In genomic region chr19:24318172-24318571, GRCm38 (mm10) we compare ENCODE assay signal across 24 mouse cellular contexts. TPM values are rescaled to one million over a fixed set of nuclear protein-coding genes. Genes with fewer than 3 reads are reported as not detected.
DNase-seq lines count a peak whose midpoint lies in the region; ATAC-seq lines count a peak whose summit lies in the region.
"Had no signal": no experiment of that assay in that cellular context is flagged by ENCODE, and none has a peak within 500 bp of the region (broad histone marks: within the 10 kb centered on the region; RNA-seq: fewer than 3 reads in every experiment).

No protein-coding gene starts in this region.

- 73% methylated on average over 10 of the region's 10 CpGs for WGBS in embryonic facial prominence, embryonic 14.5 days
- WGBS in embryonic facial prominence, embryonic 10.5 days: 89% methylated on average over 10 of the region's 10 CpGs
- WGBS in lung, embryonic 15.5 days: 55% methylated on average over 10 of the region's 10 CpGs
- 69% methylated on average over 10 of the region's 10 CpGs for WGBS in intestine, embryonic 16.5 days

- H3K4me3 ChIP-seq in embryonic facial prominence, embryonic 14.5 days (ENCODE audit: low read depth, low read length): no peak overlapping the region
- no peak overlapping the region for H3K4me3 ChIP-seq in embryonic facial prominence, embryonic 10.5 days
- H3K4me3 ChIP-seq in lung, embryonic 15.5 days: no peak overlapping the region
- no peak overlapping the region for H3K4me3 ChIP-seq in intestine, embryonic 16.5 days (ENCODE audit: low read length)
- H3K4me3 ChIP-seq: embryonic facial prominence, embryonic 15.5 days; erythroblast, embryonic 14.5 days; gastrocnemius, adult 2 months; heart, embryonic 12.5 days; hindbrain, embryonic 15.5 days had no signal

- no peaks in the 10 kb centered on the region for H3K27me3 ChIP-seq in embryonic facial prominence, embryonic 14.5 days (replicated peaks; ENCODE audit: control insufficient read depth, insufficient read depth, low read length)
- H3K27me3 ChIP-seq in embryonic facial prominence, embryonic 10.5 days (replicated peaks; ENCODE audit: low read depth, poor library complexity, severe bottlenecking): no peaks in the 10 kb centered on the region
- H3K27me3 ChIP-seq in lung, embryonic 15.5 days: no peaks in the 10 kb centered on the region
- no peaks in the 10 kb centered on the region for H3K27me3 ChIP-seq in intestine, embryonic 16.5 days (replicated peaks; ENCODE audit: control insufficient read depth, insufficient read depth, low read length)
- H3K27me3 ChIP-seq: embryonic facial prominence, embryonic 15.5 days; heart, embryonic 12.5 days had no signal

- H3K4me1 ChIP-seq in embryonic facial prominence, embryonic 14.5 days (ENCODE audit: control insufficient read depth, insufficient read depth, low read length): no peaks in the 10 kb centered on the region
- peaks cover 17% of the 10 kb centered on the region; the same call in 1 of the 2 replicates for H3K4me1 ChIP-seq in embryonic facial prominence, embryonic 10.5 days
- H3K4me1 ChIP-seq in lung, embryonic 15.5 days: peaks cover 14% of the 10 kb centered on the region
- peaks cover 4% of the 10 kb centered on the region; the same call in 1 of the 2 replicates for H3K4me1 ChIP-seq in intestine, embryonic 16.5 days (ENCODE audit: control insufficient read depth, insufficient read depth, low read length)

- H3K36me3 ChIP-seq in embryonic facial prominence, embryonic 14.5 days (ENCODE audit: control insufficient read depth, insufficient read depth, low read length): no peaks in the 10 kb centered on the region
- H3K36me3 ChIP-seq in embryonic facial prominence, embryonic 10.5 days (replicated peaks): no peaks in the 10 kb centered on the region
- no peaks in the 10 kb centered on the region for H3K36me3 ChIP-seq in lung, embryonic 15.5 days
- no peaks in the 10 kb centered on the region for H3K36me3 ChIP-seq in intestine, embryonic 16.5 days (ENCODE audit: control insufficient read depth, insufficient read depth, low read length)
- H3K36me3 ChIP-seq: embryonic facial prominence, embryonic 15.5 days; heart, embryonic 12.5 days; hindbrain, embryonic 15.5 days had no signal

- no peak overlapping the region for H3K4me2 ChIP-seq in embryonic facial prominence, embryonic 14.5 days (ENCODE audit: low read depth, low read length)
- no peak overlapping the region for H3K4me2 ChIP-seq in lung, embryonic 15.5 days
- no peak overlapping the region for H3K4me2 ChIP-seq in intestine, embryonic 16.5 days (ENCODE audit: low read depth, low read length)
- H3K4me2 ChIP-seq: embryonic facial prominence, embryonic 15.5 days; heart, embryonic 12.5 days; hindbrain, embryonic 15.5 days had no signal

- no peak overlapping the region for H3K9ac ChIP-seq in embryonic facial prominence, embryonic 14.5 days (ENCODE audit: low read depth, low read length)
- H3K9ac ChIP-seq in lung, embryonic 15.5 days: no peak overlapping the region
- no peak overlapping the region for H3K9ac ChIP-seq in intestine, embryonic 16.5 days (ENCODE audit: low read depth, low read length)
- H3K9ac ChIP-seq: embryonic facial prominence, embryonic 15.5 days; heart, embryonic 12.5 days; hindbrain, embryonic 15.5 days had no signal

- peak; percentile 24 for DNase-seq in embryonic facial prominence, embryonic 14.5 days (ENCODE audit: low spot score)
- no peak for DNase-seq in embryonic facial prominence, embryonic 10.5 days (ENCODE audit: low spot score)
- DNase-seq in heart, adult 11 months: peak; percentile 25
- no peak for DNase-seq in heart, adult 8-10 months (ENCODE audit: low spot score)
- DNase-seq in lung, postnatal 10 days: no peak
- no peak for DNase-seq in urinary bladder, adult 2 months (ENCODE audit: low spot score)
- DNase-seq: adrenal gland, postnatal 14 days; B cell, adult 2 months; cerebellum, adult 18-20 months; cerebellum, adult 9-11 months; cerebellum, postnatal 36 days; gastrocnemius, adult 2 months; gastrocnemius, postnatal 25 days; heart, adult 18-20 months; heart, postnatal 36 days; kidney, adult 18-20 months had no signal

- ATAC-seq in embryonic facial prominence, embryonic 14.5 days (ENCODE audit: low read depth): no peak
- no peak for ATAC-seq in lung, embryonic 15.5 days (ENCODE audit: borderline replicate concordance, extremely low read depth, low FRiP score, low TSS enrichment)
- peak; percentile 63 for ATAC-seq in intestine, embryonic 16.5 days
- ATAC-seq: CD4-positive, CD25-positive, alpha-beta regulatory T cell, adult 4 months had no signal

- H3K9me3 ChIP-seq in embryonic facial prominence, embryonic 14.5 days (ENCODE audit: control insufficient read depth, low read length): no peaks in the 10 kb centered on the region
- no peaks in the 10 kb centered on the region for H3K9me3 ChIP-seq in embryonic facial prominence, embryonic 10.5 days
- H3K9me3 ChIP-seq in lung, embryonic 15.5 days: no peaks in the 10 kb centered on the region
- no peaks in the 10 kb centered on the region for H3K9me3 ChIP-seq in intestine, embryonic 16.5 days (ENCODE audit: control insufficient read depth, low read length)
- H3K9me3 ChIP-seq: embryonic facial prominence, embryonic 15.5 days; G1E; heart, embryonic 12.5 days; hindbrain, embryonic 15.5 days had no signal

- H3K27ac ChIP-seq in embryonic facial prominence, embryonic 14.5 days (replicated peaks; ENCODE audit: low read depth, low read length): no peak overlapping the region
- H3K27ac ChIP-seq in embryonic facial prominence, embryonic 10.5 days (replicated peaks): no peak overlapping the region
- peak overlapping the region; percentile 44; the same call in 1 of the 2 replicates for H3K27ac ChIP-seq in lung, embryonic 15.5 days
- H3K27ac ChIP-seq in intestine, embryonic 16.5 days (ENCODE audit: low read length): peak overlapping the region; percentile 86
- H3K27ac ChIP-seq: embryonic facial prominence, embryonic 15.5 days; gastrocnemius, adult 2 months; hindbrain, embryonic 15.5 days had no signal

RNA-seq across cellular contexts. Expression of gene Fxn, which starts 37.8 kb away (rescaled TPM):
- polyA plus RNA-seq in embryonic facial prominence, embryonic 14.5 days (2014; fragmentation: Nextera tagmentation; extraction: Ambion mirVana): 38.6 and 39.4 TPM in 2 replicates
- 62.6 and 65.0 TPM in 2 replicates for polyA plus RNA-seq in embryonic facial prominence, embryonic 10.5 days (2016; fragmentation: Nextera tagmentation; extraction: Ambion mirVana)
- 10 to 100 TPM; 26.4 to 31.2 (median 29.3) TPM for total RNA-seq in heart, adult 8-10 months (2022)
- 52.3 and 54.6 TPM in 2 replicates for polyA plus RNA-seq in lung, embryonic 15.5 days (2015; fragmentation: Nextera tagmentation; extraction: Ambion mirVana)
- polyA plus RNA-seq in intestine, embryonic 16.5 days (2015; fragmentation: Nextera tagmentation; extraction: Ambion mirVana): 34.1 and 37.6 TPM in 2 replicates
- 9.1 and 10.5 TPM in 2 replicates for polyA plus RNA-seq in urinary bladder, adult 2 months (2012; rRNA removed)

Comparison
In these comparisons a context has a peak if more than half of its experiments do, and no peak if none do; other contexts are left out.
1. DNase-seq: peak in embryonic facial prominence, embryonic 14.5 days (single experiment) and heart, adult 11 months (single experiment); none in embryonic facial prominence, embryonic 10.5 days (single experiment), heart, adult 8-10 months (single experiment), lung, postnatal 10 days (single experiment) and urinary bladder, adult 2 months (single experiment).
2. H3K27ac ChIP-seq: peak in lung, embryonic 15.5 days (single experiment) and intestine, embryonic 16.5 days (single experiment); none in embryonic facial prominence, embryonic 14.5 days (single experiment) and embryonic facial prominence, embryonic 10.5 days (single experiment).